Mouse (Mus musculus) CH12.LX (cell line): ENCODE measurements around the gene Hist1h1d. TPM values are rescaled to one million over a fixed set of nuclear protein-coding genes. Genes with fewer than 3 reads are reported as not detected.
A peak's percentile ranks its signal among the peaks of the same experiment; 100 is the strongest.

Experiments used
- DNase-seq: peaks from one replicate; pipeline ENCODE4 v3.0.0-alpha.2; 2013; ENCODE audit errors: extremely low read depth
- H3K27ac ChIP-seq: 2 replicates; pipeline ENCODE4 v1.5.1; 2012; ENCODE audit warnings: low read depth, mild to moderate bottlenecking, control low read depth, moderate library complexity; ENCODE audit not compliant: insufficient read depth
- H3K27me3 ChIP-seq: replicated peaks from 2 replicates; pipeline ENCODE3; 2012; ENCODE audit warnings: inconsistent platforms
- H3K36me3 ChIP-seq, 2 experiments: replicated peaks in 1 of 2; 2 replicates each; pipeline versions ENCODE3 to v1.6.1; 2012; ENCODE audit warnings: inconsistent platforms in 1 of 2, low read length in 1 of 2, mild to moderate bottlenecking in 1 of 2, mixed read lengths in 1 of 2, moderate library complexity in 1 of 2; ENCODE audit not compliant: control insufficient read depth in 1 of 2, insufficient read depth in 1 of 2
- H3K4me1 ChIP-seq, 2 experiments: 2 replicates each; pipeline ENCODE4 v1.6.1; 2012; ENCODE audit warnings: inconsistent platforms in 1 of 2, moderate library complexity in 1 of 2; ENCODE audit not compliant: insufficient read depth in 2 of 2, control insufficient read depth in 1 of 2
- H3K4me2 ChIP-seq: 2 replicates; pipeline ENCODE4 v1.6.1; 2012; ENCODE audit warnings: low read depth, mild to moderate bottlenecking, control low read depth; ENCODE audit not compliant: poor library complexity, insufficient read depth, severe bottlenecking
- H3K4me3 ChIP-seq, 3 experiments: fragments of 150-350 bp in 1 of 3; sonication (generic) in 1 of 3; replicated peaks in 1 of 3; 2 replicates each; pipeline versions ENCODE3 to v1.5.1; 2011 to 2012; ENCODE audit warnings: low read depth in 2 of 3, low read length in 2 of 3, mild to moderate bottlenecking in 2 of 3, moderate library complexity in 2 of 3, control low read depth in 1 of 3, improper control_type of control experiment in 1 of 3, inconsistent platforms in 1 of 3, mixed read lengths in 1 of 3; ENCODE audit not compliant: poor library complexity in 1 of 3
- H3K79me2 ChIP-seq: replicated peaks from 2 replicates; pipeline ENCODE4 v1.6.1; 2012; ENCODE audit warnings: mild to moderate bottlenecking, moderate library complexity; ENCODE audit not compliant: control insufficient read depth, poor library complexity, insufficient read depth, severe bottlenecking; ENCODE audit errors: extremely low read depth
- H3K9ac ChIP-seq: 2 replicates; pipeline ENCODE4 v1.6.1; 2012; ENCODE audit warnings: low read depth, mild to moderate bottlenecking, control low read depth, moderate library complexity; ENCODE audit not compliant: insufficient read depth
- H3K9me3 ChIP-seq: replicated peaks from 2 replicates; pipeline ENCODE3; 2012; ENCODE audit warnings: low read length, inconsistent platforms, mixed read lengths
- CHD1 ChIP-seq: IDR thresholded peaks from 2 replicates; pipeline ENCODE4 v1.6.1; 2012; ENCODE audit warnings: low read depth, low read length, improper control_type of control experiment, inconsistent platforms
- CHD2 ChIP-seq: IDR thresholded peaks from 2 replicates; pipeline ENCODE4 v1.6.1; 2011; ENCODE audit warnings: low read length, improper control_type of control experiment
- CTCF ChIP-seq, 2 experiments: IDR thresholded peaks in 1 of 2; conservative IDR thresholded peaks in 1 of 2; 2 replicates each; pipeline ENCODE4 v1.5.1; 2011 to 2012; ENCODE audit warnings: low read depth in 2 of 2, low read length in 2 of 2, improper control_type of control experiment in 1 of 2, inconsistent platforms in 1 of 2, mild to moderate bottlenecking in 1 of 2, moderate library complexity in 1 of 2
- E2F4 ChIP-seq: IDR thresholded peaks from 2 replicates; pipeline ENCODE4 v1.6.1; 2011; ENCODE audit warnings: low read depth, low read length, improper control_type of control experiment; ENCODE audit not compliant: insufficient replicate concordance
- ELF1 ChIP-seq: IDR thresholded peaks from 2 replicates; pipeline ENCODE4 v1.6.1; 2014; ENCODE audit warnings: low read depth, mild to moderate bottlenecking, inconsistent platforms, low read length, improper control_type of control experiment
- EP300 ChIP-seq: IDR thresholded peaks from 2 replicates; pipeline ENCODE4 v1.6.1; 2011; ENCODE audit warnings: low read length, improper control_type of control experiment
- ETS1 ChIP-seq: conservative IDR thresholded peaks from 2 replicates; pipeline ENCODE4 v1.6.1; 2012; ENCODE audit warnings: low read depth, mild to moderate bottlenecking, inconsistent platforms, low read length, improper control_type of control experiment, moderate library complexity
- GABPA ChIP-seq: IDR thresholded peaks from 2 replicates; pipeline ENCODE4 v1.6.1; 2012; ENCODE audit warnings: low read depth, low read length, improper control_type of control experiment, inconsistent platforms; ENCODE audit not compliant: insufficient replicate concordance
- HCFC1 ChIP-seq: IDR thresholded peaks from 2 replicates; pipeline ENCODE4 v1.6.1; 2012; ENCODE audit warnings: low read depth, mild to moderate bottlenecking, inconsistent platforms, low read length, improper control_type of control experiment
- IRF4 ChIP-seq: IDR thresholded peaks from 2 replicates; pipeline ENCODE4 v1.6.1; 2014; ENCODE audit warnings: low read depth, mild to moderate bottlenecking, inconsistent platforms, low read length, improper control_type of control experiment
- JUN ChIP-seq: IDR thresholded peaks from 2 replicates; pipeline ENCODE4 v1.6.1; 2011; ENCODE audit warnings: low read depth, mild to moderate bottlenecking, low read length, improper control_type of control experiment, moderate library complexity; ENCODE audit not compliant: insufficient read depth
- JUND ChIP-seq: conservative IDR thresholded peaks from 2 replicates; pipeline ENCODE4 v1.6.1; 2011; ENCODE audit warnings: low read depth, low read length, improper control_type of control experiment
- KAT2A ChIP-seq: IDR thresholded peaks from 2 replicates; pipeline ENCODE4 v1.6.1; 2012; ENCODE audit warnings: low read length, improper control_type of control experiment, inconsistent platforms; ENCODE audit not compliant: insufficient replicate concordance
- MAFK ChIP-seq: IDR thresholded peaks from 2 replicates; pipeline ENCODE4 v1.6.1; 2011; ENCODE audit warnings: low read length, improper control_type of control experiment; ENCODE audit not compliant: insufficient replicate concordance
- MAX ChIP-seq: IDR thresholded peaks from 2 replicates; pipeline ENCODE4 v1.6.1; 2011; ENCODE audit warnings: low read length, improper control_type of control experiment
- MAZ ChIP-seq: IDR thresholded peaks from 2 replicates; pipeline ENCODE4 v1.6.1; 2012; ENCODE audit warnings: low read depth, mild to moderate bottlenecking, inconsistent platforms, low read length, improper control_type of control experiment, moderate library complexity
- MEF2A ChIP-seq: IDR thresholded peaks from 2 replicates; pipeline ENCODE4 v1.6.1; 2014; ENCODE audit warnings: low read depth, mild to moderate bottlenecking, inconsistent platforms, low read length, improper control_type of control experiment, borderline replicate concordance
- MXI1 ChIP-seq: IDR thresholded peaks from 2 replicates; pipeline ENCODE4 v1.6.1; 2011; ENCODE audit warnings: mild to moderate bottlenecking, low read depth, low read length, improper control_type of control experiment
- MYC ChIP-seq: IDR thresholded peaks from 2 replicates; pipeline ENCODE4 v1.6.1; 2011; ENCODE audit warnings: low read depth, mild to moderate bottlenecking, improper control_type of control experiment, low read length
- NELFE ChIP-seq: IDR thresholded peaks from 2 replicates; pipeline ENCODE4 v1.6.1; 2011; ENCODE audit warnings: low read depth, low read length, improper control_type of control experiment
- NRF1 ChIP-seq: IDR thresholded peaks from 2 replicates; pipeline ENCODE4 v1.6.1; 2014; ENCODE audit warnings: low read depth, mild to moderate bottlenecking, inconsistent platforms, low read length, improper control_type of control experiment, moderate library complexity
- PAX5 ChIP-seq: IDR thresholded peaks from 2 replicates; pipeline ENCODE4 v1.6.1; 2012; ENCODE audit warnings: low read length, inconsistent platforms, mixed read lengths
- POLR2A ChIP-seq: IDR thresholded peaks from 2 replicates; pipeline ENCODE4 v1.6.1; 2011; ENCODE audit warnings: low read depth, mild to moderate bottlenecking, improper control_type of control experiment, low read length
- POLR2AphosphoS2 ChIP-seq: IDR thresholded peaks from 2 replicates; pipeline ENCODE4 v1.6.1; 2011; ENCODE audit warnings: low read depth, low read length, improper control_type of control experiment
- RAD21 ChIP-seq: IDR thresholded peaks from 2 replicates; pipeline ENCODE4 v1.6.1; 2011; ENCODE audit warnings: low read depth, mild to moderate bottlenecking, low read length, improper control_type of control experiment, moderate library complexity
- RCOR1 ChIP-seq: conservative IDR thresholded peaks from 2 replicates; pipeline ENCODE4 v1.6.1; 2012; ENCODE audit warnings: low read depth, mild to moderate bottlenecking, inconsistent platforms, low read length, improper control_type of control experiment
- SIN3A ChIP-seq: IDR thresholded peaks from 2 replicates; pipeline ENCODE4 v1.6.1; 2012; ENCODE audit warnings: low read length, improper control_type of control experiment, inconsistent platforms
- SMC3 ChIP-seq: IDR thresholded peaks from 2 replicates; pipeline ENCODE4 v1.6.1; 2011; ENCODE audit warnings: low read depth, low read length, improper control_type of control experiment
- TBP ChIP-seq: conservative IDR thresholded peaks from 2 replicates; pipeline ENCODE4 v1.6.1; 2011; ENCODE audit warnings: low read depth, low read length, improper control_type of control experiment
- TCF12 ChIP-seq: IDR thresholded peaks from 2 replicates; pipeline ENCODE4 v1.6.1; 2014; ENCODE audit warnings: low read depth, mild to moderate bottlenecking, inconsistent platforms, low read length, improper control_type of control experiment
- UBTF ChIP-seq: IDR thresholded peaks from 2 replicates; pipeline ENCODE4 v1.6.1; 2012; ENCODE audit warnings: low read depth, mild to moderate bottlenecking, inconsistent platforms, low read length, improper control_type of control experiment, moderate library complexity
- USF1 ChIP-seq: IDR thresholded peaks from 2 replicates; pipeline ENCODE4 v1.6.1; 2014; ENCODE audit warnings: low read depth, mild to moderate bottlenecking, inconsistent platforms, low read length, improper control_type of control experiment
- USF2 ChIP-seq: conservative IDR thresholded peaks from 2 replicates; pipeline ENCODE4 v1.6.1; 2011; ENCODE audit warnings: low read depth, low read length, improper control_type of control experiment
- ZC3H11A ChIP-seq: IDR thresholded peaks from 2 replicates; pipeline ENCODE4 v1.6.1; 2012; ENCODE audit warnings: low read depth, mild to moderate bottlenecking, inconsistent platforms, low read length, improper control_type of control experiment
- ZKSCAN1 ChIP-seq: IDR thresholded peaks from 2 replicates; pipeline ENCODE4 v1.6.1; 2012; ENCODE audit warnings: low read depth, inconsistent platforms, low read length, improper control_type of control experiment, borderline replicate concordance
- ZMIZ1 ChIP-seq: IDR thresholded peaks from 2 replicates; pipeline ENCODE4 v1.6.1; 2012; ENCODE audit warnings: low read depth, mild to moderate bottlenecking, inconsistent platforms, low read length, improper control_type of control experiment
- ZNF384 ChIP-seq: IDR thresholded peaks from 2 replicates; pipeline ENCODE4 v1.6.1; 2012; ENCODE audit warnings: low read depth, low read length, improper control_type of control experiment, inconsistent platforms
- dilution Hi-C: fragments of 300-500 bp; cut with MboI; formaldehyde crosslinking; loops from 2 replicates; pipeline ENCODE4 v1.14.3; 2020; ENCODE audit warnings: low sequenced_read_pairs; ENCODE audit not compliant: extremely low pct_unique_long_range_greater_than_20kb, extremely low pct_ligation_motif_present
- in situ Hi-C: fragments of 300-500 bp; cut with MboI; formaldehyde crosslinking; loops from 3 replicates; pipeline ENCODE4 v1.14.3; 2019; ENCODE audit warnings: low sequenced_read_pairs, low pct_ligation_motif_present, low pct_unique_long_range_greater_than_20kb, mixed read lengths
- polyA plus RNA-seq: library from polyadenylated mRNA; unstranded; fragments of >175 nt; gene quantifications from 2 replicates; pipeline ENCODE4 v1.2.1, GENCODE M21; 2012; ENCODE audit warnings: low read depth; ENCODE audit not compliant: insufficient read length
- total RNA-seq, 2 experiments: library from RNA; depleted of rRNA; stranded (reverse); fragments of 300-350 nt in 1 of 2; fragments of >200 nt in 1 of 2; gene quantifications; 2 replicates each; pipeline ENCODE4 v1.2.3; 2012 to 2014

The Hist1h1d gene
- total and polyA plus RNA-seq, 3 experiments, result 0.14 to 112 (median 2.3) TPM

GRCm38 (mm10) chr13:23530901-23531875 lies 21.9 kb upstream of the Hist1h1d start, which contains the start of gene Hist1h4h:
Gene Hist1h4h (plus strand): TSS chr13:23531050.
- dilution Hi-C loops (no loop called here), in situ Hi-C loops (no loop called here)
- H3K4me2 ChIP-seq, result peak within 1 kb of the TSS; percentile 87
- no peaks in the 10 kb centered on the region for H3K27me3 ChIP-seq
- H3K79me2 ChIP-seq, result no peaks in the 10 kb centered on the region
- H3K9me3 ChIP-seq, result no peaks in the 10 kb centered on the region
- H3K36me3 ChIP-seq, result no peaks in the 10 kb centered on the region
- peak within 1 kb of the TSS; percentile 74 for H3K27ac ChIP-seq
- H3K4me1 ChIP-seq, result peaks cover 7 to 28% of the 10 kb centered on the region in 2 experiments
- peak within 1 kb of the TSS; percentile 98 for H3K9ac ChIP-seq
- peak; percentile 97 for DNase-seq
- H3K4me3 ChIP-seq, result peak within 1 kb of the TSS; percentile 58 to 69 (median 67)
- TF ChIP-seq TCF12 (peak; percentile 89), ZNF384 (peak; percentile 81), POLR2A (peak; percentile 97), MEF2A (peak; percentile 60), KAT2A (0 out of 2 replicates have a peak, but pooled peaks have one; percentile 66), JUN (peak; percentile 60), ZKSCAN1 (no peak), NELFE (peak; percentile 100), ELF1 (peak; percentile 94), ZMIZ1 (peak; percentile 100), EP300 (no peak), MAX (peak; percentile 90), ETS1 (peak; percentile 55), USF1 (no peak), CHD1 (peak; percentile 96), PAX5 (no peak), GABPA (no peak; the same call in 1 of the 2 replicates), IRF4 (peak; percentile 18; the same call in 1 of the 2 replicates), UBTF (no peak; the same call in 1 of the 2 replicates), HCFC1 (peak; percentile 84), SIN3A (peak; percentile 95), TBP (peak; percentile 99), MXI1 (peak; percentile 94), MYC (peak; percentile 70), USF2 (peak; percentile 12; the same call in 1 of the 2 replicates), CTCF (conservative IDR thresholded peaks at IDR 0.05 in 1 of 2, IDR thresholded peaks at IDR 0.05 in 1 of 2; ENCODE audit: low read depth in 2 of 2, low read length in 2 of 2) (no peak), MAZ (peak; percentile 76), NRF1 (peak; percentile 87), ZC3H11A (no peak), SMC3 (no peak; the same call in 1 of the 2 replicates), CHD2 (peak; percentile 89), RCOR1 (peak; percentile 97), RAD21 (no peak), E2F4 (0 out of 2 replicates have a peak, but pooled peaks have one; percentile 71), JUND (0 out of 2 replicates have a peak, but pooled peaks have one; percentile 20), POLR2AphosphoS2 (peak; percentile 100), MAFK (0 out of 2 replicates have a peak, but pooled peaks have one; percentile 58)
